Mouse (Mus musculus) adrenal gland, adult 10 weeks (tissue): ENCODE data around the gene Spaca3. TPM values are rescaled to one million over a fixed set of nuclear protein-coding genes. Genes with fewer than 3 reads are reported as not detected.

Source experiments
- polyA plus RNA-seq: library from polyadenylated mRNA; stranded (reverse); fragments of 350-450 nt; fragmentation: Illumina TruSeq; extraction: RNeasy Lipid Tissue Mini Kit (QIAGEN cat#74804); gene quantifications from one replicate; pipeline ENCODE4 v1.2.3, GENCODE M21; 2014; ENCODE audit warnings: low read depth, low replicate concordance

Spaca3 gene
- polyA plus RNA-seq, result not detected

DNA sequence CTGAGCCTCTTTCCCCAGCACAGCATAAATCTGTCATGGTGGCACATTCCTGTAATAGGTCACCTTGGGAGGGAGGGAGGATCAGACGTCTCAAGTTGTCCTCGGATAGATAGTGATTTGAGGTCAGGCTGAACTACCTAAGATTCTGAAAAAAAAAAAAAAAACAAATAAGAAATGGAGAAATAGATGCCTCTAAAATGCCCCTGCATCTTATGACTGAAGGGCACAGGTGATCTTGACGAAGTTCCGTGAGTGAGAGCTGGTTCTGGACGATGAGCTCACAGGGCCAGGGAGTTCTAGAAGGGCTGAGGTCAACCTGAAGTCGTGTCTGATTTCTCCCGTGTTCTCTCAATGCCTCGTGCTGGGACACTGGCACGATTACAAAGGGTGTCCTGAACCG lies at the start of gene Spaca3:
Spaca3 (plus strand) TSS at position 301 of the 400 bp plus-strand sequence.

DNA sequence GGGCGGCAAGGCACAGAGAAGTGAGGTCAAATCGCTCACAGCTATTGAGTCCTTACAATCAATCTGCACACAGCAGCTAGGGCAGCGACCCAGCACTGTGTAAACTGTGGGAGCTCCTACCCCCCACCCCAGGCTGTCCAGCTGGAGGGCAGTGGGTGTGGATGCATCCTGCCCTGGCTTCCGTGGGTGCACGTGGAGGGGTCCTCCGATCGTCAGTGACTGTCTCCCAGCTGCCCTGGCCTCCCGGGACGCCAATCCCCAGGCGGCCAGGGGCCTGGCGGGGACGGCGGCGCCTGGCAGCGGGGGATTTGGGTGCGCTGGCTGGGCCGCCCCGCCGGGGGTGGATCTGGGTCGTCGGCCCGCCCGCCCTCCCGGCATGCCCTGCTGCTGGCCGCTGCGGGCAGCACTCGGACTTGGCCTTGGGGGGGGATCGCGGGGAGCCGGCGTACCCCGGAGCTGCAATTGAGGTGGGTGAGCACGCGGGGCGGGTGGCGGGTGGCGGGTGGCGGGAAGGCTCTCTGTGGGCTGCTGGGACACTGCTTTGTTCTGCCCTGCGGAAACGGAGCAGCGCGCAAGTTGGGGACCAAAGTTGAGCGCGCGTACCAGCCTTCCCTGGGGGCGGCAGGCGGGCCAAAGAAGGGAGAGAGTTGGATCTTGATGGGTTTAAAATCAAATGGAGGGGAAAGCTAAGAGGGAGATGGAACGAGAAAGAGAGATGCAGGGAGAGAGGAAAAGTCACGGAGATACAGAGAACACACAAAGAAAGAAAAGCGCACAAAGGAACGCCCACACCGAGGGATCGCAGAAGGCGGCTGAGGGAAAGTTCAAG lies 48.0 kb upstream of the Spaca3 start, which contains the start of gene Tmem98:
Tmem98 (plus strand) TSS at position 183 of the 829 bp plus-strand sequence.

Other genes with a start within 250 kb of the Spaca3 start
- gene Myo1d, start 78.3 kb upstream of the Spaca3 start, polyA plus RNA-seq, result 49.7 TPM
- gene Tmem98, start 48.2 kb upstream of the Spaca3 start, polyA plus RNA-seq, result 26.9 TPM